Mouse (Mus musculus) natural killer cell, adult 2 months (primary cell): ENCODE results near the gene Nr1h2.
A peak's percentile ranks its signal among the peaks of the same experiment; 100 is the strongest.

Source experiments
- DNase-seq, 2 experiments: peaks; one replicate each; pipeline ENCODE4 v3.0.0; 2022; ENCODE audit warnings: low spot score in 2 of 2

Gene Nr1h2

DNA sequence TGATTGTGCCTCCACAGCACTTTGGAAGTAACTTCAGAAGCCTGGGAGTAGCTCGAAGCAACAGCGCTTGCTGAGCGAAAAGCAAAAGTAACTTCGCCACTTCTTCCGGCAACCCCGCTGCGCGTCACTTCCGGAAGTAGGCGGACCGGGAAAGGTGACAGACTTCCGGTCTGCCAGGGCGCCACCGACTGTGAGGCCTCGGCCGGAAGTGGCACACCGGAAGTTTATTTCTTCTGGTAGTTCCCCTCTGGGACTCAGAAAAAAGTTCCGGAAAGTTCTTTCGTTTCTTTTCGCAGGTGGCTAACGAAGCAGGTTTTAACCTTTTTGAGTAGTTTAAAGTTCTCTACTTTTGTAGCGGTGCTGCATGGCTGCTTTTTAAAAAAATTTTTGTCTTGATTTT, at the start of gene Nr1h2:
Nr1h2 (minus strand) TSS at position 126 of the 400 bp plus-strand sequence.
- DNase-seq: peak; percentile 97 to 98

DNA sequence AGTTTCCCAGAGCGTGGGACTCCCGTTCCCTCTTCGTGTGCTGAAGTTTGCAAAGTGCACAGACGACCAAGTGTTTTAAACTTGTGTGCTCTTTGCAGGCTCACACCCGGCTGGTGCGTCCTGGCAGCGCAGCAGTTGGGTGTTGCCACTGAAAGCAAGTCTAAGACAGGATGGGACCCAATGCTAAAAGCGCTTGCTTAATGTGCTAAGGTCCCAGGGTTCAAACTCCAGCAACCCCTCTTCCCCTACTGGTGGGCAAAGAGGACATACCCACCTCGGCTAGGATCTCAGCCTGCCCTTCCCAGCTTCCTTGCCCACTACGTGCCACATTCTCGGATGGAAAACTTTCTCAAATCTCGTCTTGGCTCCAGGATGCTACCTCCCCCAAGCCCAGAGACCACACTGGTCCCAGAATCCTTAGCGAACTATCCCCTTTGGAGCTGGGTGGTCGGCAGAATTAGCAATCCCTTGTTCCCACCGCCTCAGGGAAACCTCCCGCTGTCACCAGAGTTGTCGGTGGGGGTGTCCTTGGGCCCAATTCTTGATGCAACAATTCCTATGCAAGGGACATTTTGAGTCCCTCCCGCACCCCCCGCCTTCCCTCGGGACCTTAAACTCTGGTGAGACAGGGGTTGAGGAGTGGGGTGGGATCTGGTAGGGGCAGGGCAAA, 49.6 kb upstream of the Nr1h2 start:
- no peak for DNase-seq

DNA sequence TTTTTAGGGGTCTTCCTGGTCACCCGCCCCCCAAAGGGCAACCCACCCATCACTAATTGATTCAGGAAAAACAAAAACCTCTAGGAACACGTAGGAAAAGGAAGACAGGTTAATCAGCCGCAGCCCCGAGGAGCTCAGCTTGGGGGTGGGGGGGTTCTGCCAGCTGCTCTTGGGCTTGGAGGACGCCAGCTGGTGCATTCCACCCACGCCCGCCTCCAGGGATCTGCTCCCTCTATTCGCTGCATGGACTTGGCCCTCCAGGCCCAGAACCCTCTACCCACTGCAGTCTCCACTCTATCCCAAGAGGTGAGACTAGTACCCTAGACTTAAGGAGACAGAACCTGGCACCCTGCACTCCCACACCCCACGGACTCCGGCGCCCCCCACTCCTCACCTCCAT, 48.7 kb upstream of the Nr1h2 start:
- no peak for DNase-seq

DNA sequence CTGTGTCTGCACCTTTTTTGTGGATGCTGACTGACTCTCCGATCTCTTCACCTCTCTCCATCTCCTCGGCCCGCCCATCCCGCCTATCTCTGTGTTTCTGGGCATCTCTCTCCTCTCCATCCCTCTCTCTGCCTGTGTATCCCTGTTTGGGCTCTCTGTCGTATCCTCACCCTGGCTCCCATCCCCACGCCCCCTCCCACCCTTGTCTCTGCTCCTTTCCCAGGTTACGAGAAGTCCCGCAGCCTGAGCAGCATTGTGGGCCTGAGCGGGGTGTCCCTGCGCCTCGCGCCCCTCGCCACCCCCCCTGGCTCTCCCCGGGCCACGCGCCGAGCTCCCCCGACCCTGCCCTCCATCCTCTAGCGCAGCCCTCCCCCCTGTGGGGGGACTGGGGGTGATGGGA, 47.9 kb upstream of the Nr1h2 start:
- DNase-seq: no peak

DNA sequence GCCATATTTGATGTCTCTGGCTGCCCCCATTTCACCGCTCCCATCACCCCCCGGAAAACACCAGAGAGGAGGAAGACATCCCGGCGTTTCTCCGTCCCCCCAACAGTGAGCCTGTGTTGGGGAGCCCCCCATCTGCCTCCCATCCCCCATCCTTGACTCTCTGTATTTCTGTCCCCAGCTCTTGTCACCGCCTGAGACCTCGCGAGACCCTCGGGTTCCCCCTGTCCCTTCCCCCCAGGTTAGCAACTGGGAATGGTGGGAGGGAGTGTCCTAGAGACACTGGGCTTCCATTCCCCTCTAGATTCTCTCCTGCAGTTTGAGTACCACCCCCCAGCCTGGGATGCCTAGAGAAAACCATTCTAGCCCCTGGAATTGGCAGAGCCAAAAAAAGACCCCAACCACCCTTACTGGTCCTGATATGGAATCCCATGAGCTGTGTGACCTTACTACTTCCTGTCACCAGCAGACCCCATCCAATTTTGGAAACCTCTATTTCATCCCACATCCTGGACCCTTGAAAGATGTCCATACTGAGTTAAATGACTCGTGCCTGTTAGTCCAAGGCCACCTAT, 47.0 kb upstream of the Nr1h2 start:
- no peak for DNase-seq

DNA sequence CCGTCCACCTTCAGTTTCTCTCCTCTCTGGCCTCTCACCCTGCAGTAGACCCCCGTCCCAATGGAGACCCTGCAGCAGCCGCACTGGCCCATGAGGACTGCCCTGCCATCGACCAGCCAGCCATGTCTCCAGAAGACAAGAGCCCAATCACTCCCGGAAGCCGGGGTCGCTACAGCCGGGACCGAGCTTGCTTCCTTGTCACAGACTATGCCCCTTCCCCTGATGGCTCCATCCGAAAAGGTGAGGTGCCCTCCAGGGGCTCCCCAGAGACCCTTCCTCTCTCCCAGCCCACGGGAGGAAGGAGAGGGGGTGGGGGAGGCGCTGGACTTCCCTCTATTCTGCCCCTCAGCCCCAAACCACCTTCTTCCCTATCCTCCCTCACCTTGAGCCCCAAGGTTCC, 44.6 kb upstream of the Nr1h2 start:
- DNase-seq: no peak

DNA sequence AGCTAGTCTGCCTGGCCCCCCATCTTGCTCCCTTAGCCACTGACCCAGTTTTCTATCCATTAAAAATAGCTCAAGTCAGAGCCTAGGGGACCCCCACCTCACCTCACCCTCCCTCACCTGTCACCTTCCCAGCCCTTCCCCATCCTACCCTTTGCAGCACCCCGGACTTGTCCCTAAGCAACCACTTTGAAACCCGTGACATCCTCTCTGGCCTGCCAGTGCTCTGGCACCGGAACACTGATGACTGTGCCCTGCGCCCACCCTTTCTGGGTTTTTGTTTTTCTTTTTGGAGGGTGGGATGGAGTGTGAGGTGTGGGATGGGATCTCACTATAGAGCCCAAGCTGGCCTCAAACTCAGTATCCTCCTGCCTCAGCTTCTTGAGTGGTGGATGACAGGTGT, 43.9 kb upstream of the Nr1h2 start:
- no peak for DNase-seq

DNA sequence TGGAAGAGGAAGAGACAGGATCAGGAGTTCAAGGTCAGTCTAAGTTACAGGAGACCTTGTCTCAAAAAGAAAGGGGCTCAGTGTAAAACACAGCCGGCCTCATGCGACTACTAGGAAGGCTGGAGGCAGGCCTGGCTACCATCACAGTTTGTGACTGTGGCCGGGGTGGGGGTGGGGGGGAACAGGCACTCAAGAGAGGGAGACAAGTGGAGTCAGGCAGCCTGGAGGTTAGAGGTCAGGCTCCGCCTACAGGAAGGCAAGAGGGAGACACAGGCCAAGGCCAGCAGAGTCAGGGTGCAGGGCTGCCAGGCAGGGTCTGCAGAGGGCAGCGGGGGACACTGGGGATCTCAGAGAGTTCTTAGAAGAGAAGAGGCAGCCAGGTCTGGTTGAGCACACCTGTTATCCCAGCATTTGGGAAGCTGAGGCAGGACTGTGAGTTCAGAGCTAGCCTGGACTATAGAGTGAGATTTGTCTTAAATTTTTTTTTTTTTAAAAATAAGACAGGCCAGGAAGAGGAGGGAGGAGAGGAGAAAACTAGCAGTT, 43.3 kb upstream of the Nr1h2 start:
- no peak for DNase-seq

DNA sequence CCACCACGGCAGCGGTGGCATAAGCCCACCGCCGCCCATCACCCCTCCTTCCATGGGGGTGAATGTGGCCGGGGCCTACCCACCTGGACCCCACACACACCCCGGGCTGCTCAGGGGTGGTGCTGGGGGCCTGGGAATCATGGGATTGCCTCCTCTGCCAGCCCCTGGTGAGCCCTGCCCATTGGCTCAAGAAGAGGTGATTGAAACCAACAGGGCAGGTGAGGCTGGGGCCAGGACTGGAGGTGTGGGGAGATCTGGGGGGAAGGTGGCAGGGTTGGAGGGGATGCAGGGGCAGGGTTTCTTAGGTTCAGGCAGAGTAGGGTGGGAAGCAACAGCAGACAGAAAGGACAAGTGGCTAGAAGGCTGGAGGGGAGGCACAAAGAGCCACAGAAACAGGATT, 42.3 kb upstream of the Nr1h2 start:
- DNase-seq: no peak

DNA sequence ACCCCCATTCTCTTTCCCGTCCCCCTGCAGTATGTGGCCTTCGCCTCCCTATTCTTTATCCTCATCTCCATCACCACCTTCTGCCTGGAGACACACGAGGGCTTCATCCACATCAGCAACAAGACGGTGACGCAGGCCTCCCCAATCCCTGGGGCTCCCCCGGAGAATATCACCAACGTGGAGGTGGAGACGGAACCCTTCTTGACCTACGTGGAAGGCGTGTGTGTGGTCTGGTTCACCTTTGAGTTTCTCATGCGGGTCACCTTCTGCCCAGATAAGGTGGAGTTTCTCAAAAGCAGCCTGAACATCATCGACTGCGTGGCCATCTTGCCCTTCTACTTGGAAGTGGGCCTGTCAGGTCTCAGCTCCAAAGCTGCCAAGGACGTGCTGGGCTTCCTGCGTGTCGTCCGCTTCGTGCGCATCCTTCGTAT, 41.4 kb upstream of the Nr1h2 start:
- DNase-seq: no peak

DNA sequence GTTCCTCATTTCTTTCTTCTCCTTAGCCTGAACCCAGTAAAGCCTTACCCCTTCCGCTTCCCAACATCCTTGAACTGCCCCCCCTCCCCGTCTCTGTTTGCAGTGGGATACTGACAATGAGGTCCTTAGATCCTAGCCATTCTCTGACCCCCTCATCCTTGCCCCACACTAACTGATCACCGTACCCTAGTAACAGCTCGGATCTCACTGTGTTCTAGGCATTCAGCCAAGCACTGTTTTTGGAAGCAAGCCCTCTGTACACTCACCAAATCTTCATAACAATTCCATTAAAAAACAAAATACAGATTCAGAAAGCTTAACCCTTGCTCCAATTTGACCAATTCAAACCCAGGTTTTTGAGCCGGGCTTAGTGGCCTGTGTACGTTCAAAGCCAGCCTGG, 40.5 kb upstream of the Nr1h2 start:
- DNase-seq: no peak

DNA sequence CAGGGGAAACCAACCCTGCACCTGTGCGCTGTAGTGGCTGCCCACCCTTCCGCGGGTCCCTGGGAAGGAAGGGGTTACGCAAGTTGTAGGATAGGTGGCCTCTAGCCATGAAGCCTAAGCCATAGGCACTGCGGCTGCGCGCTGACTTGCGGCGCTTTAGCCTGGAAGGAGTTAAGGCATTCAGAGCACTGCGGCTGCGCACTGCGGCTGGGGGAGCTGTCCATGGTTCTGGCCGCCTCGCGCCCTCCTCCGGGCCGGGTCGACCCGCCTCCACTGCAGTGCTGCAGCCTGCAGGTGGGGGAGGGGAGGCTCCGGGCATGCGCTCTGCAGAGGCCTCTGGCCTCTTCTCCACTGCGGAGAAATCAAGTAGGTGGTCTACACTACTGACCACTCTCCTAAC, 40.0 kb upstream of the Nr1h2 start:
- peak; percentile 52 to 78 for DNase-seq

DNA sequence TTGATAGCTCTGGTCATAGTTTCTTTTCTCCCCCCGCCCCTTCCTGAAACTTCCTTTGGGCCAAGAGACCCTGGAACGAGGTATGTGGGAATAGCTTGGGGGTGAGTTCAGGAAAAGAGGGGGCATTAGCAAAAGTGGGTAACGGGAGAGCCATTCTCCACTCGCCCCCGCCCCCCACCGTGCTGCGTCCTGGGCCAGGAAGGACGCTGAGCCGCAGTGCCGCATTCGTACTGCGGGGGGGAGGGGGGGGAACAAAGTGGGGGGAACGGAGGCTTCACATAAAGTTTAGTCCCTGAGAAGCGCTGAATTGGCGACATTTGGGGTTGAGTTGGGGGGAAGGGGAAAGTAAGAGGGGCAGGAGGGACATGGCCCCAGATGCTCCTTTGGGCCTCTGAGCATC, 39.3 kb upstream of the Nr1h2 start:
- no peak for DNase-seq

DNA sequence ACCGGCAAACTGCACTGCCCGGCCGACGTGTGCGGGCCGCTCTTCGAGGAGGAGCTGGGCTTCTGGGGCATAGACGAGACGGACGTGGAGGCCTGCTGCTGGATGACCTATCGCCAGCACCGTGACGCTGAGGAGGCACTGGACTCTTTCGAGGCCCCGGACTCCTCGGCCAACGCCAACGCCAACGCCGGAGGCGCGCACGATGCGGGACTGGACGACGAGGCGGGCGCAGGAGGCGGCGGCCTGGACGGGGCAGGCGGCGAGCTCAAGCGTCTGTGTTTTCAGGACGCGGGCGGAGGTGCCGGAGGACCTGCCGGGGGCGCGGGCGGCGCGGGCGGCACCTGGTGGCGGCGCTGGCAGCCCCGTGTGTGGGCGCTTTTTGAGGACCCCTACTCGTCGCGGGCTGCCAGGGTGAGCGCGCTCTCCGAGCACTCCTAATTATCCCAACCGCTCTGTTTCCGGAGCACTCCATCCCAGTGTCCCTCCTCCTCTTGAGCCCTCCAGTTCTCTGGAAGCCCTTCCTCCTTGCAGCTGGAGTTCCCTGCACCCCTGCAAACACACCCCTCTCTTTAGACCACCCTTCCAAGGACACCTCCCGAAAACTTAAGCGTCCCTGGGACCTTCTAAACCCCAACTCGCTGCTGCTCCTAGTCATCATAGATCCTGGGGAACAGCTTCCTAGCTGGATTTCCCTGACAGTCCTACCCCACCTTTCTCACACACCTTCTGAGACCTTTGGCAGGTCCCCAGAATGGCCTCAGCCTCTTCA, 37.8 kb upstream of the Nr1h2 start:
- DNase-seq: no peak

DNA sequence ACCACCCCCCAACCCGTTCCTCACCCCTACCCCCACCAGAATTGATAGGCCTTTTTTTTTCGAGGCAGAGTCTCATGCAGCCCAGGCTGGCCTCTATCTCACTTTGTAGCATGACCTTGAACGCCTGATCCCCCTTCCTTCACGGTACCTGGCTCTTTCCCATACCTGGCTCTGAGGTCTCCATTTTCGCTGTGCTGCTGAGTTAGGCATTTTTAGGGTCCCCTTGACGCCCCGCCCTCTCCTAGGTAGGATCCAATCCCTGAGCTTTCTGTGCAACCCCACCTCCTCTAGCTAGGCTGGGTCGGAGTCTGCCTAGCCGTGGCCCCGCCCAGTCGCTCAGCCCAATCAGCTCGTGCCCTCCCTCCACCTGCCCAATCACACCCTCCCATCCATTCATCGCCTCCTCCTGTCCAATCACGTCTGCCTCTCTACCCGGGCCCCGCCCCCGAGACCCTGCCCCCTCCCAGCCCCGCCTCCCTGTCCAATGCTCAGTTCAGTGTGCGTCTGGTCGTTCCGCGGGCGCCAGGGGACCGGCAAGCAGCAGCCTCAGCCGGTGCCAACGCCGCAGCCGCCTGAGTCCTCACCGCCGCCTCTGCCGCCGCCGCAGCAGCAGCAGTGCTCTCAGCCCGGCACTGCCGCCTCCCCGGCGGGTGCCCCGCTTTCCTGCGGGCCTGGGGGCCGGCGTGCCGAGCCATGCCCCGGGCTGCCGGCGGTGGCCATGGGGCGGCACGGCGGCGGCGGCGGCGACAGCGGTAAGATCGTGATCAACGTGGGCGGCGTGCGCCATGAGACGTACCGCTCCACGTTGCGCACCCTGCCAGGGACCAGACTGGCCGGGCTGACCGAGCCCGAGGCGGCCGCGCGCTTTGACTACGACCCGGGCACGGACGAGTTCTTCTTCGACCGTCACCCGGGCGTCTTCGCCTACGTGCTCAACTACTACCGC, 36.9 kb upstream of the Nr1h2 start, which contains the start of gene Kcnc3:
Kcnc3 (plus strand) TSS at position 263 of the 946 bp plus-strand sequence.
- DNase-seq: peak; percentile 86 to 92

DNA sequence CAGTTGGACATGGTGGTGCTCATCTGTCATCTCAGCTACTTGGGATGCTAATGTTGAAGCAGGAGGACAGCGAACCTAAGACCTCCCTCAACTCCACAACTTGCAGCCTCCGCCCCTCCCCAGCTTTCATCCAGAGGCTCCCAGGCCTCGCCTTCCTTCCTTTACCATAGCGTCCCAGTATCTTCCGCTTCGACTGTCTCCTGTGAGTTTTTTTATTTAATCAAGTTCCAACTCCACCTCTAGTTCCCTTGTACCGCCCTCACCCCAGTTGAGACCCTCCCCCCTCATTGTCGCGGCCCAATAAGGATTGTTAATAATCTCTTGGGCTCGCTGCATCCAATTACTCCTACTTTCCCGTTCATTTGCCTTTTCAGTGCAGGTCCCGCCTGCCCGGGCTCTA, 36.2 kb upstream of the Nr1h2 start:
- DNase-seq: no peak

DNA sequence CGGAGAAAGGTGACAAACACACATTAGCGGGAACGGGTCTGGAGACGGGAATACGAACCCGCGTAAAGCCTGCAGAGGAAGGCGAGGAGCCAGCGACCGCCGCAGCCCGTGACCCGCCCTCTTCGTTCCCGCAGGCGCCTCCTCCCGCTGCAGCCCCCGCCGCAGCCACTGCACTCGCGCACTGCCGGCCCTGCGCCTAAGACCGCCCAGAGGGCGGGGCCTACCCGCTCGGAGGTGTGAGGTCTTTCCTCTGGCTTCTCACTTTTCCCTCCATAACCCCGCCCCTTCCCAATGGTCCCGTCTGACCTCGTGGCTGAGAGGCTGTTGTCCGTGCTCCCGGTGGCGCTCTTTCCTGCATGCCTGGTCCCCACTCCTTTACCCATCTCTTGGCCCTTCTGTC, 35.4 kb upstream of the Nr1h2 start:
- peak; percentile 31 to 53 for DNase-seq

DNA sequence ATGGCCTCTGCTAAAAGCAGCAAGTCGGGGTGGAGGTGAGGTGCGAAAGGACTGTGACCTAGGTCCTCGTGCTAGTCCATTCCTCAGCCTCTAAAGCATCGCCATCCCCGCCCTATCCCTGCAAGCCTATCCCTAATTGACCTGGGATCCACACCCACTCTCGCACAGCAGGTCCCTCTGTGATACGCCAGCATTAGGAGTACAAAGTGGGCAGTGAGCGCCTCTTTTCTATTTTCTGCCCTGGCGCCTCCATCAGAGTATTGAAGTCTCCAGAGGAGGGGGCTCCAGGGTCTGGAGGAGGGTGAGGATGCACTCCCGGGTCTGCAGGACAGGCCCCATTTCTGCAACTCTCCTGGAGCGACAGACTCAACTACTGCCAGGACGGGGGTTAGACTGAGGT, 34.6 kb upstream of the Nr1h2 start:
- no peak for DNase-seq

DNA sequence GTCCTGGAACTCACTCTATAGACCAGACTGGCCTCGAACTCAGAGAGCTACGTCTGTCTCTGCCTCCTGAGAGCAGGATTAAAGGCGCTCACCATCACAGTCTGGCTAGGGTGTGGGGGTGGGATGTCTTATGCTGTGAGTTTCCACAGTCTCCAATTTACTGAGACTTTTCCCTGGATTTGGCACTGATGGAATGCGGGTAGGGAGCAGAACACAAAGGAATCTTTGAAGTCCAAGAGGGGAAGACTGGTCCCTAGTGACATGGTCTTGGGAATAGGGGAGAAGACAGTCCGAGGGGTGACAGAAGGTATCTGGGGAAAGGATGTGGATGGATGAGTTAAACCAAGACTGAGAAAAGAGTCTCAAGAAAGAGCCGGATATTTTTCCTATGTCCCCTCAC, 33.9 kb upstream of the Nr1h2 start:
- no peak for DNase-seq

DNA sequence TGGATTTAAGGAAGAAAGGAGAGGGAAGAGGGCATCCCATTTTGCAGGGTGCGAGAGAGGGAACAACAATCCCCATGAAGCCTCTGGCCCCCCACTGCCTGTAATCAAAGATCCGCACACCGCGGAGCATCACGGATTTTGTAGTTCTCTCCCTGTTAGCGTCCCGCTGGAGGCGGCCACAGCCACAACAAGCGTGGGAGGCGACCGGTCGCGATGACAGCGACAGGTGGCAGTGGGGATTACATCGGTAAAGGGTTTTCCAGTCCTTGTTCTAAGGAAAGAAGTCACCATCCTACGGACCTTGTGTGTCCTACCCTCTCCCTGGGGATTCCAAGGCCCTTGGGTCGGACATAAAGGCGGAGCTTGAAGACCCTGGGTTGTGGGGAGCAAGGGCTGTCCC, 33.2 kb upstream of the Nr1h2 start:
- DNase-seq: peak in 1 of 2 experiments; percentile 46

DNA sequence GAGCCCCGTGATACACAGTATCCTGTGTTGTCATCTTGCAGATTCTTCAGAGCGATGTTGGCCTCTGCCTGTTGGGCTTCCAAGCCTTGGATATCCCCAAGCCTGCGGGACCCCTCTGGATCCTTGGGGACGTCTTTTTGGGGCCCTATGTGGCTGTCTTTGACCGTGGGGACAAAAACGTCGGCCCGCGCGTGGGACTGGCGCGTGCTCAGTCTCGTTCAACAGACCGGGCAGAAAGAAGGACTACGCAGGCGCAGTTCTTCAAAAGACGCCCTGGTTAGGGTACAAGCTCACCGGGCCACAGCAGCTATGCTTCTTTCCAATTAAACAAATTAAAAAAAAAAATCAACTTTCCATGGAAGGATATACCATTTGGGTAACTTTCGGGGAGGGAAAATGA, 32.8 kb upstream of the Nr1h2 start:
- DNase-seq: no peak

DNA sequence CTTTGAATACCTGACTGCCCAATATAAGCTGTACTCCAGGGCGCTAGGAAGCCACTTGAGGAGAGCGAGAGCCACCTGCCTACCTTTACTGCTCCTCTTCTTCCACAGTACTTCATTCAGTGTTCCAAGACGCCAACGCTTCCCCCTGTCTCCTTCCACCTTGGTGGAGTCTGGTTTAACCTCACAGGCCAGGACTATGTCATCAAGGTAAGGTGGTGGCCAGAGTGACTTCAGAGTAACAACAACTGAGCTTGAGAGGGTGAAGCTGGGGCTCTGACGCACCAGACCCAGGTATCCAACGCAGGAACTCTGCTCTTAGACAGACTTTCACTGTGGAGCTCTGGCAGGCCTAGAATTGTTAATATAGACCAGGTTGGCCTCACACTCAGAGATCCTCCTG, 31.9 kb upstream of the Nr1h2 start:
- no peak for DNase-seq
